Mouse (Mus musculus): ENCODE measurements around the gene Cyb5d2. TPM values are rescaled to one million over a fixed set of nuclear protein-coding genes. Genes with fewer than 3 reads are reported as not detected.
A peak's percentile ranks its signal among the peaks of the same experiment; 100 is the strongest.

Gene Cyb5d2
- 10.7 and 11.2 TPM in 2 replicates for polyA plus RNA-seq (2012; ENCODE audit: insufficient read depth, insufficient read length, missing spikeins)

DNA sequence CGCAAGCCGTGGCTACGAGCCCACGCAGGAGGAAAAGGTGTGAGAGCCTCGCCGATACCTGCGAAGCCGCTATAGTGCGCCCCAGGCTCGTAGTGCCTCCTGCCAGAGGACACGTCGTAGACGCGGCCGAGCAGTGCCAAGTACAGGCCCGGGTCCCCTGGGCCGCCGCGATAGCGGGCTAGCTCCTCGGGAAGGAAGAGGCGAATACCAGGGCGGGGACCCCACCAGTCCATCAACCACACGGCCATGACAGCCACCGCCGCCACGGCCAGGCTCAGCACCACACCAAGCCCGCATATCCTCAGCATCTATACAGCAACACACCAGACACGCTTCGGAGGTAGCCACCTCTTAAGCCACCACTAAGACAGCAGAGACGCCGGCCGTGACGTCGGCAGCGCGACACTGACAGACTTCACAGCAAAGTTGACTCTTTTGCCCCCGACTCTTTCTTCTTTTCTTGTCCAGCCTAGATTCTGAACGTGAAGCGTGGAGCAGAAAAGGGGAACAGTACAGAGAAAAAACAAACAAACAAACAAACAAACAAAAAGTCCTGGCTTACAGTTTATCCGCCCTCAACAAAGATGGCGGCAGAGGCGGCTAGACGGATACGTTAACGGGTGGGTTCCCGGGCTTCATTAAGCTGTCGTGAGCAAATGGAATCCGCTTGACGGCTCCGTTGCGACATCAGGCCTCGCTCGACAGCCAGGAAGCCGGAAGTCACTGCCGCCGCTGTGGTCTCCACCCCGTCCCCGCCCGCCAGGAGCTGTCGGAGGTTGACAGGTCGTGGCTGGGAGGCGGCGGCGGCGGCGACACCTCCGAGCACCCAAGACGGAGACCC is at the start of gene Cyb5d2, which contains the start of gene Zzef1:
TSS of gene Cyb5d2 (minus strand) at position 688 of the 841 bp plus-strand sequence.
TSS of gene Zzef1 (plus strand) at position 772 of the 841 bp plus-strand sequence.
- TF ChIP-seq POLR2A (IDR thresholded peaks at IDR 0.05; ENCODE audit: borderline replicate concordance, low read depth, low read length) (no peak), CTCF (IDR thresholded peaks at IDR 0.05; ENCODE audit: low read depth, low read length) (no peak)
- Histone ChIP-seq H3K27ac (ENCODE audit: insufficient read depth, low read depth, low read length) (peak within 1 kb of the TSS; percentile 69), H3K4me1 (ENCODE audit: control insufficient read depth, insufficient read depth, low read length) (peaks cover 4% of the 10 kb centered on the region), H3K4me3 (ENCODE audit: insufficient read depth, low read length) (peak within 1 kb of the TSS; percentile 76)

GRCm38 (mm10) chr11:72845526-72845925 is 49.6 kb upstream of the Cyb5d2 start:
- H3K4me1 ChIP-seq (ENCODE audit: control insufficient read depth, insufficient read depth, low read length) = peaks cover 4% of the 10 kb centered on the region; the same call in 1 of the 2 replicates
- H3K4me3 ChIP-seq (ENCODE audit: insufficient read depth, low read length) = no peak overlapping the region
- no peak overlapping the region for H3K27ac ChIP-seq (ENCODE audit: insufficient read depth, low read depth, low read length)
- TF ChIP-seq CTCF (IDR thresholded peaks at IDR 0.05; ENCODE audit: low read depth, low read length) (no peak), POLR2A (IDR thresholded peaks at IDR 0.05; ENCODE audit: borderline replicate concordance, low read depth, low read length) (no peak)

- no peak overlapping the region for H3K4me3 ChIP-seq (ENCODE audit: insufficient read depth, low read length)
- no peak overlapping the region for H3K27ac ChIP-seq (ENCODE audit: insufficient read depth, low read depth, low read length)
- peaks cover 4% of the 10 kb centered on the region; the same call in 1 of the 2 replicates for H3K4me1 ChIP-seq (ENCODE audit: control insufficient read depth, insufficient read depth, low read length)
- TF ChIP-seq POLR2A (IDR thresholded peaks at IDR 0.05; ENCODE audit: borderline replicate concordance, low read depth, low read length) = no peak
- TF ChIP-seq CTCF (IDR thresholded peaks at IDR 0.05; ENCODE audit: low read depth, low read length) = no peak
Measured at GRCm38 (mm10) chr11:72843576-72843975, 47.6 kb upstream of the Cyb5d2 start.

GRCm38 (mm10) chr11:72842731-72843130 is 46.8 kb upstream of the Cyb5d2 start:
- TF ChIP-seq CTCF (IDR thresholded peaks at IDR 0.05; ENCODE audit: low read depth, low read length) (no peak), POLR2A (IDR thresholded peaks at IDR 0.05; ENCODE audit: borderline replicate concordance, low read depth, low read length) (no peak)
- Histone ChIP-seq H3K4me3 (ENCODE audit: insufficient read depth, low read length) (no peak overlapping the region), H3K4me1 (ENCODE audit: control insufficient read depth, insufficient read depth, low read length) (0 out of 2 replicates have a peak, but pooled peaks cover 2% of the 10 kb centered on the region), H3K27ac (ENCODE audit: insufficient read depth, low read depth, low read length) (no peak overlapping the region)

GRCm38 (mm10) chr11:72829869-72830268 is 33.9 kb upstream of the Cyb5d2 start:
- no peak overlapping the region for H3K27ac ChIP-seq (ENCODE audit: insufficient read depth, low read depth, low read length)
- H3K4me1 ChIP-seq (ENCODE audit: control insufficient read depth, insufficient read depth, low read length) = no peaks in the 10 kb centered on the region
- TF ChIP-seq POLR2A (IDR thresholded peaks at IDR 0.05; ENCODE audit: borderline replicate concordance, low read depth, low read length) (no peak), CTCF (IDR thresholded peaks at IDR 0.05; ENCODE audit: low read depth, low read length) (no peak)
- no peak overlapping the region for H3K4me3 ChIP-seq (ENCODE audit: insufficient read depth, low read length)

- no peak for TF ChIP-seq POLR2A (IDR thresholded peaks at IDR 0.05; ENCODE audit: borderline replicate concordance, low read depth, low read length)
- TF ChIP-seq CTCF (IDR thresholded peaks at IDR 0.05; ENCODE audit: low read depth, low read length) = no peak
- Histone ChIP-seq H3K27ac (ENCODE audit: insufficient read depth, low read depth, low read length) (no peak overlapping the region), H3K4me1 (ENCODE audit: control insufficient read depth, insufficient read depth, low read length) (peaks cover 5% of the 10 kb centered on the region), H3K4me3 (ENCODE audit: insufficient read depth, low read length) (no peak overlapping the region)
Measured at GRCm38 (mm10) chr11:72821041-72821440, 25.1 kb upstream of the Cyb5d2 start.

- TF ChIP-seq CTCF (IDR thresholded peaks at IDR 0.05; ENCODE audit: low read depth, low read length) = no peak
- no peak for TF ChIP-seq POLR2A (IDR thresholded peaks at IDR 0.05; ENCODE audit: borderline replicate concordance, low read depth, low read length)
- Histone ChIP-seq H3K27ac (ENCODE audit: insufficient read depth, low read depth, low read length) (no peak overlapping the region), H3K4me1 (ENCODE audit: control insufficient read depth, insufficient read depth, low read length) (peaks cover 8% of the 10 kb centered on the region), H3K4me3 (ENCODE audit: insufficient read depth, low read length) (no peak overlapping the region)
Measured at GRCm38 (mm10) chr11:72818067-72818466, 22.1 kb upstream of the Cyb5d2 start.

DNA sequence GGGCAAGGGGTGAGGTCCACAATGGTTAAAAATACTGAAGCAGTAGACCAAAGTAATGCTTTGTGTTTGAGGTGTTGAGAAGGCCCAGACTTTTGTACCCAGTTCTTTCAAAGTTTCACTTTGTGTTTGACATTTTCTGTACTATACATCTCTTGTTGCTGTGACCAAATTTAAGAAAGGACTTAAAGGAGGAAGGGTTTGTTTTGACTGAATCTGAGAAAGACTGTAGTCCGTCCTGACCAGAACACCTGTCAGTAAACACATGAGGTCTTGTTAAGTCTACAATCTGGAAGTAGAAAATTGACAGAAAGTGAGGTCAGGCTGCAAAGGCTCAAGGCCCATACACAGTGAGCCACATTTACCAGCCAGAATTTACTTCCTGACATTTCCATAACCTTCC is 20.9 kb upstream of the Cyb5d2 start:
- no peak for TF ChIP-seq CTCF (IDR thresholded peaks at IDR 0.05; ENCODE audit: low read depth, low read length)
- no peak for TF ChIP-seq POLR2A (IDR thresholded peaks at IDR 0.05; ENCODE audit: borderline replicate concordance, low read depth, low read length)
- Histone ChIP-seq H3K27ac (ENCODE audit: insufficient read depth, low read depth, low read length) (no peak overlapping the region), H3K4me3 (ENCODE audit: insufficient read depth, low read length) (no peak overlapping the region), H3K4me1 (ENCODE audit: control insufficient read depth, insufficient read depth, low read length) (peaks cover 15% of the 10 kb centered on the region)

- no peak for TF ChIP-seq CTCF (IDR thresholded peaks at IDR 0.05; ENCODE audit: low read depth, low read length)
- TF ChIP-seq POLR2A (IDR thresholded peaks at IDR 0.05; ENCODE audit: borderline replicate concordance, low read depth, low read length) = no peak
- H3K27ac ChIP-seq (ENCODE audit: insufficient read depth, low read depth, low read length) = no peak overlapping the region
- no peak overlapping the region for H3K4me3 ChIP-seq (ENCODE audit: insufficient read depth, low read length)
- peaks cover 25% of the 10 kb centered on the region for H3K4me1 ChIP-seq (ENCODE audit: control insufficient read depth, insufficient read depth, low read length)
Measured at GRCm38 (mm10) chr11:72814188-72814587, 18.2 kb upstream of the Cyb5d2 start.

DNA sequence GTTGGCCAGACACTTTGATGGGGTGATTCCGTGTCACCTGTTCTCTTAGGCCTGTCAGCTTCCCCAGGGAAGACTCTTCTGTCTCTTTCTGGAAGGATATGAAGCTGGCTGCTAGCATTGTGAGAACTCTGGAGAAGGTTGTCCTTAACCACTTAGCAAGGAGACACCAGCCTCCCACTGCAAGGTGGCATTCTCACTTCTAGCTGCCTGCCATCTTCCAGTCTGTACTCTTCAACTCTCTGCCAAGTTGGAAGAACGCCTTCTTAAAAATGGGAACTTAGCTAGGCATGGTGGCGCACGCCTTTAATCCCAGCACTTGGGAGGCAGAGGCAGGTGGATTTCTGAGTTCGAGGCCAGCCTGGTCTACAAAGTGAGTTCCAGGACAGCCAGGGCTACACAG is 17.7 kb upstream of the Cyb5d2 start:
- no peak overlapping the region for H3K27ac ChIP-seq (ENCODE audit: insufficient read depth, low read depth, low read length)
- H3K4me3 ChIP-seq (ENCODE audit: insufficient read depth, low read length) = no peak overlapping the region
- H3K4me1 ChIP-seq (ENCODE audit: control insufficient read depth, insufficient read depth, low read length) = peaks cover 25% of the 10 kb centered on the region
- TF ChIP-seq POLR2A (IDR thresholded peaks at IDR 0.05; ENCODE audit: borderline replicate concordance, low read depth, low read length) = no peak

Measured in bone marrow macrophage, adult 2 months (primary cell).